Mouse (Mus musculus): Measurements from ENCODE around the gene Lrig1. TPM values are rescaled to one million over a fixed set of nuclear protein-coding genes. Genes with fewer than 3 reads are reported as not detected.

Gene Lrig1
- total RNA-seq, 2 experiments from 2014 or later, result 27.0 to 27.8 TPM

DNA sequence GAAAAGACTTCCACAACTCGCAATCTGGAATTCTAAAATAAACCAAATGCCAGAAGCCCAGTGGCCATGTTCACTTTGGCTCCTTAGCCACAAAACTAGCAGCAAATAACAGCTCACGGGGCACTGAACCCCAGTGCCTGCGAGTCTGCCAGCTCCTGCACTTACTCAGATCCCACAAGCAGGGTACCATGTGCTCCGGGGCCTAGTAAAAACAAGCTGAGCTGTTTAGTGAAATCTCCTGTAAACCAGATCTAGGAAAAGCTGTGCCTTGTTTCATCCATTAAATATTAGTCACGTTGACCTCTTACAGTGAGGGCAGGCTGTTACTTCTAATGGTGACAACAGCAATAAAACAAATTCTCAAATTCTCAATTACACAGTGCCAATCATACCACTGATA is 81.3 kb downstream of the Lrig1 start:
- no peak for DNase-seq

DNA sequence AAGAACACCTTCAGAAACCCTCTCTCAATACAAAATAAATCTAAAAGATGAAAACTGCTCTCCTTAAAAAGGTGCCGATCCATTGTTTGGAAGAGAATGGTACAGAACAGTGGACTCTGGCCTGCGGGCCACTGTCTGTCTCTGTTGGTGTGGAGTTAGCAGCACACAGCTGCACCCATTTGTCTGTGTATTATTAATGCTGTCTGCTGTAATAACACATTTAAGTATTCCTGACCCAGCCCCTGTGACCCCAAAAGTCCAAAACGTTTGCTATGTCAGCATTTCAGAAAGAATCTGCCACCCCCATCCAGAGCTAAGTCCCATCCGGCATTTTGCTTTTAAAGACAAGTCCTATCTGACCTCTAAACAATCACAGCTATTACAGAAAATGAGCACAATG is 84.0 kb downstream of the Lrig1 start:
- no peak for DNase-seq

- DNase-seq, result no peak
Measured at GRCm38 (mm10) chr6:94614346-94614745, 85.6 kb downstream of the Lrig1 start.

- DNase-seq, result no peak
Measured at GRCm38 (mm10) chr6:94613235-94613895, 86.6 kb downstream of the Lrig1 start.

DNA sequence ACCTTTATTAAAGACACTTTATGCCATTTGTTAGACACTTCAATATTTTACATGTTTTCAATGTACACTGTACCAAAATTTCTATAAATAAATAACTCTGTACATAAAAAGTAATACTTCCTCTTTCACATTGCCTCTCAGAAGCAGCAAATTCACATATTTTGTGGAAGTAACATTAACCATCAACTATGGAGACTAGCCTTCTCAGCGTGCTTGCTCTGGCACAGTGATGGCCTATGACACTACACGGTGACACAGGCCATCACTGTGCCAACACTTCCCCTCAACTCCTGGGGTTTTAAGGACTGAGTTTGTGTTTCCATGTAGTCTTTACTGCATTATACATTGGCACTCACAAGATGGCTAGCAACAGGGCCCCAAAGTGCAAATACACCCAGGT is 95.4 kb downstream of the Lrig1 start:
- DNase-seq, result no peak

DNA sequence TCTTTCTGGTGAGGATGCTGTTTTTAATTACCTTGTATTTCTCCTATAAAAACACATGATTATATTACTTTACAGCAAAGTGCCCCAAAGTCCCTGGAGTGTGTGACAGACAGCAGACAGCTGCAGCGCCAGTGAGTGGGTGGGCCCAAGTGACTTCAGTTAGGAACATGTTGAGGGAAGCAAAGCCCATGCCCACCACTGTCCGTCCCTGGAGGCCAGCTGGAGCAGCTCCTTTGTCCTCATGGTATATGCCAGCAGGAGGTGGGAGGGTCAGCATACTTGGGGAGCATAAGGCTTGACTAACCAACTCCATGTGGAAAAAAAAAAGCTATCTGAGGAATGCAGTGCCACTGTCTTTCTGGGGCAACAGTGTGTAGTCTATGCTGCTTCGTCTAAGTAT is 95.9 kb downstream of the Lrig1 start:
- no peak for DNase-seq

DNA sequence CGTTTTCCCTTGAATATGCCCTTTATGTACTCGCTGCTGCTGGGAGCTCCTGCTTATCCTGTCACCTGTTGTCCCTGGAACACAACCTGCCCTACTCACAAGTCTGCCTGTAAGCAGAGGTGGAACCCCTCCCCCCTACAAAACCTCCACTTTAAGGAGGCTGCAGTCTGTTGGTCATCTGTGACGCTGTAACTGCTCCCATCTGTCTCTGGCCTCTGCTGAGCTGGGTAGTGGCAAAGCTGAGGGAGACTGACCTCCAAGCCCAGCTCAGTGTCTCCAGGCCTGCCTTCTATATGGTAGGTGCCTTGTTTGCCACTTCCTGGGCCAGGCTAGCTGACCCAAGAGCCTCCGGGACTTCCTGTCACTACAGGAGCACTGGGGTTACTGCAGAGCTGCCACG is 98.1 kb downstream of the Lrig1 start:
- no peak for DNase-seq

DNA sequence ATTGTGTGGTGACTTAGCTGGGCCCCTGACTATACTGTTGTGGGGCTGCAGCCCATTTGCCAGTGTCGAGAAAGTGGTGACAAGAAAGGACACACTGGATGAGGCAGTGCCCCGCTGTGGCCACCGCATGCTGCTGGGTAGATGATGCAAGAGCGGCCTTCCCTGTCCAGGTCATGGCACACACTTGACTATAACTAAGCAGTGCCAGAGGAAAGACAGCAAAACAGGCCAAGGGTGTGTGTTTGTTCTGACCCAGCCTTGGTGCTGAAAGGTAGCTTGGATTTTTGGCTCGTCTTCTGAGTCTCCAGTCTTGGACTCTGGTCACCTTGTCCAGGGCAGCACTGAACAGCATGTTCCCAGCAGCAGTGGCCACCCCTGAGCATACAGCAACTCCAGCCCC is 98.9 kb downstream of the Lrig1 start:
- DNase-seq, result no peak

- no peak for DNase-seq
Measured at GRCm38 (mm10) chr6:94599016-94599415, 100.9 kb downstream of the Lrig1 start.

- no peak for DNase-seq
Measured at GRCm38 (mm10) chr6:94598421-94598820, 101.5 kb downstream of the Lrig1 start.

GRCm38 (mm10) chr6:94596761-94597485 is 103.0 kb downstream of the Lrig1 start:
- no peak for DNase-seq

- DNase-seq, result no peak
Measured at GRCm38 (mm10) chr6:94596051-94596760, 103.8 kb downstream of the Lrig1 start.

DNA sequence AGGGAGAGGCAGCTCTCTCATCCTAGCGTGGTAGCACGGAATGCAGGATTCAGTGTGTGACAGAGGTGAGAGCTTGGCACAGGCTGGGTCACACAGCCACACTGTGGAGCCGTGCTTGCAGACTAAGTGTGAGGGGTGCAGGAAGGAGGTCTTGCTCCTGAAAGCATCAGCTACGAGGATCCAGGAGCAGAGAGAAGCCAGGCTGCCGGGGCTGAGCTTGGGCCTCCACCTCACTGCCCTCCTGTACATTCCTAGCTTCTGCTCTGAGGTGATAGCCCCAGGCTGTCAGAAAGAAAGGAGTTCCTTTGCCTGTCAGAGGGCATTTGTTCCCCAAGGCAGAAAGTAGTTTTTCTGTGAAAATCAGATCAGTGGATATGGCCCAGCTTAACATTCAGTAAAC is 104.8 kb downstream of the Lrig1 start:
- DNase-seq, result no peak

DNA sequence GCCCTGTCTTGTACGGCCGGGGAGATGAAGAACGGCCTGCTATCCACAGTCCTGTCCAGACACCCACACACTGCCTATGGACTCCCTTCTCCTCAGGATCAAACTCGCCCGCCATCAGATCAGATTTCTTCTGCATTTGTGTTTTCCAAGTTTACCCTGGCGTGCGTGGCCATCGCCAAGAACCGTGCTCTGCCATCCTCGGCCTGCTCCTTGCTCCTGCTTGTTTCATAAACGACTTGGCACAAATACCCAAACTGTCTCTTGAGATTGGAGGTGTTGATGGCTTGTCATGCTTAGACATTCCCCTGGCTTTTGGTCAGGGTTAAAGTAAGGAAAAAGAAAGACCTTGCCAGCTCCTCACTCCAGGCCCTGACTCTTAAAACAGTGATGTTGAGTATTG is 105.2 kb downstream of the Lrig1 start:
- DNase-seq, result no peak

DNA sequence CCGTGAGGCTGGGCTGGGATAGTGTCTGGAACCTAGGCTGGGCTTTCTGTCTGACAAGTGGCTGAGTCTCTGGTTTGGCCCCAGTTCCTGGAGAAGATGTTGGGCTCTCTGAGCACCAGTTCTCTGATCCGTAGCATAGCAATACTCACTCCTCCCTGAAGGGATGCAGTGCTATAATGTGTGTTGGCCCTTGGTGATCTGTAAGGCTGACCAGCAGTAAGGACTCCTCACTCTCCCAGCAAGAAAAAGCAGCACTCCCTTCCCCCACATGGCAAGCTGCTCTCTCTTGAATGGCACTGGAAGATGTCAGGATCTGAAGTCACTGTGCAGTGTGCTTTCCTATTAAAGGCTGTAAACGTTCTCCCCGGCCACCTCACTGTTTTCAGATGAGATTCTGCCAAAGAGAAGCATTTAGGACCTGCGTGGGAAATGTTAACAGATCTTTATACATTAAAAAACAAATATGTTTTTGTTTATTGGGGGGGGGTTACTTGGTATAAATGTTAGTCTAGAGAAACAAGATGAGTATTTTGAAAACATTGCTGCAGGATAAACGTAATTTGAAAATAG is 105.8 kb downstream of the Lrig1 start:
- DNase-seq, result no peak

DNA sequence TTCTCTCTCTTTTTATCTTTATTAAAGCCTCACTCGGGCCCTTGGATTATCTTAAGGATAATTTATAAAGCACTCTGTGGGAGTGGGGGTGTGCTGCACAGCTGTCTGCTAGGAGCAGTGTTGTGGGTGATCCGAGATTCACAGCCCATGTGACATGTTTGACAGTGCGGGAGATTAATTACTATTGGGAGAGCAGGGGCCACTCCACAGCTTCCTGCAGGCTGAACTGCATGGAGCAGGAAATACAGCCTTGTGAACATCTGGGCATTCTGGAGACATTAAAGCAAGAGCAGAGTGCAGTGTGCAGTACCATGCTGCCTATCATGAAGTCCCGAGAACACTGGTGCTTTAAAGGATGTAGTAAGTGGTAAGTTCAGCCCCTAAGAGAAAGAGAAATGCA is 107.2 kb downstream of the Lrig1 start:
- DNase-seq, result no peak

- DNase-seq, result no peak
Measured at GRCm38 (mm10) chr6:94592243-94592642, 107.7 kb downstream of the Lrig1 start.

DNA sequence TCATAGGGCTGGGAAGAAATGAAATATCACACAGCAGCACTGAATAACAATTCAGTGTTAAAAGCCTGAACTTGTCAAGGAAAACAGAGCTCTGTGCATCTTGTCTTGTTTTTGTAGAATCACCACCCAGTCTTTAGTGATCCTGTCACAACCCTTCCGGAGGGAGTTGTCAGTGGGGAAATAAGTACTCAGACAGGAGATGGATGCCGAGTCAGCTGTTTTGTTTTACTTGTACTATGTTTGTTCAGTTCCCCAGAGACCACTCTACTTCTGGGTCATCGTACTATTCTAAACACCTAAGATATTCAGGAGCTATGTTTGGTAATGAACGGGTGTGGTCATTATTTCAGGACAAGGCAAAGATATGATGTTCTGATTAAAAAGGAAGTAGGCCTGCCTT is 111.6 kb downstream of the Lrig1 start:
- DNase-seq, result no peak

DNA sequence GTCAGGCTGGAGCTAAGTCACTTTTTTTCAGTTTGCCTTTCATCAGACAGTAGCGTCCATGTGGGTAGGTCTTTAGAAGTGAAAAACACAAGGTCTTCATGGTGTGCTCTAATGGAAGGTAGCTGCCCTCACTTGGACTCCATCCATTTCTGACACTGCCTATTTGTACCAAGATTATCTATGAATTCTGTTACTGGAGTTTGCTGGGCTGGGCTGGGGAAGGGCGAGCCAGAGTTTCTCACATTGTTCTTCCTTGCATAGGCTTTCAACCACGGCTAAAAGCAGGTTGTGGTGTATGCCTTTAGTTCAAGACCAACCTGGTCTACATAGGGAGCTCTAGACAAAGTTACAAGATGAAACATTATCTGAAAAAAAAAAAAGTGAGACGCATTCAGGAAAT is 115.0 kb downstream of the Lrig1 start:
- DNase-seq, result no peak

GRCm38 (mm10) chr6:94584147-94584695 is 115.7 kb downstream of the Lrig1 start:
- peak; percentile 32 to 33 for DNase-seq

- no peak for DNase-seq
Measured at GRCm38 (mm10) chr6:94582055-94582454, 117.9 kb downstream of the Lrig1 start.

DNA sequence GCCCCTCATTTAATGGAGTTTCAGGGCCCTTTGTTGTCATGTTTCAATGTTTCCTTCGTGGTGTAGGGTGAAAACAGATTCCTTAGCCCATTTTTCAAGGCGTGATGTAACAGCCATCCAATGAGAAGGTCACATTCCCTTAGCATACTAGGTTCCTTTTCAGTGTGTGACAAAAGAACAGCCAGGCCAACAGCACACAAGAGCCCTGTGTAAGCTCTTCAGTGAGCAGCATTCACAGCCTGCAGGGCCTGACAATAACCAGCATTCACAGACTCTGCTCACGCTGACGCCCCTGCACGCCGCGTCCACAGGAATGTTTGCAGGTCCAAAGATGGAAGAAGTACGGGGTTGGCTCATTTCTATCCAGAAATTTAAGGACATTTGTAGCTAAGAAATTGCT is 122.0 kb downstream of the Lrig1 start:
- no peak for DNase-seq

DNA sequence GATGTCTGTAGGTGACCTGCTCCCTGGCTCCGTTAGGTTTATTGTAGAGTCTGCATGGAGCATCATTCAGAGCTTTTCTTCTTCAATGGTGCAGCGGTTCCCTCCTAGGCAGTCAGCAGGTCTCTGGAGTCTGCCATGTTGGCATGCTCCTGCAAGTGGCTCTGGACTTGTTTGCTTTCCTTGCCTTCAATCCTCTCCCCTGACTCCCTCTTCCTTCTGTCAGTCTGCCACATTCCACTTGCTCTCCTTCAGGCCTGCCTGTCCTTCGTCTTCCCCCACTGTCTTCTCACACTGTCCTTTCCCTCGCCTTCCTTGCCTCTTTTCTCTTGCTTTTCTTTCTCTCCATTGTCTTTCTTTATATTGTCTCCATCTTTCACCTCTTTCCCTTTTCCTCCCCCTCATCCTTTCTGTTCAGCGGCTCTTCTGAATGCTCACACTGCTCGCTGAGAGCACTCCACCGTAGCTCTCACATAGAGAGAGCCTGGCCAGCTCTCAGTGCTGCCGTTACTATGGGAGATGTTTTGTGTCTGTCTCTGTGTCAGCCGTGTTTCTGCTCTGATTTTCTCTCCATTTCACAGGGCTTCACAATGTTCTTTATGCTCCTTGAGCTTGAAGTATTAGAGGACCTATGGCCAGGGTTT is 124.3 kb downstream of the Lrig1 start:
- DNase-seq, result no peak
